Mouse (Mus musculus) limb, embryonic 12.5 days (tissue): ENCODE measurements at regions not wholly inside any gene's neighbourhood (a gene's known extent, or its start where the extent isn't known, plus 50 kb on each side); places are given as distances from the start of the nearest gene placed in this dataset.

Source experiments
- ATAC-seq: fragments of 200-750 bp; cut with Nextera tagmentation; 2 replicates; pipeline ENCODE4 v1.8.0; 2017; ENCODE audit warnings: low read depth, moderate TSS enrichment; ENCODE audit not compliant: insufficient number of reproducible peaks, insufficient read depth, low FRiP score, low TSS enrichment
- H3K27ac ChIP-seq: fragments of 300-500 bp; sonication (generic); 2 replicates; pipeline ENCODE4 v1.5.1; 2016; ENCODE audit warnings: mild to moderate bottlenecking, moderate library complexity
- H3K27me3 ChIP-seq: fragments of 300-500 bp; sonication (generic); 2 replicates; pipeline ENCODE4 v1.6.1; 2016; ENCODE audit warnings: mild to moderate bottlenecking, moderate library complexity
- H3K36me3 ChIP-seq: fragments of 300-500 bp; sonication (generic); 2 replicates; pipeline ENCODE4 v1.6.1; 2016; ENCODE audit warnings: mild to moderate bottlenecking, moderate library complexity
- H3K4me1 ChIP-seq: fragments of 300-500 bp; sonication (generic); replicated peaks from 2 replicates; pipeline ENCODE4 v1.6.1; 2016
- H3K4me2 ChIP-seq: fragments of 300-500 bp; sonication (generic); 2 replicates; pipeline ENCODE4 v1.6.1; 2016; ENCODE audit warnings: mild to moderate bottlenecking, moderate library complexity
- H3K4me3 ChIP-seq: fragments of 300-500 bp; sonication (generic); replicated peaks from 2 replicates; pipeline ENCODE4 v1.5.1; 2016; ENCODE audit warnings: mild to moderate bottlenecking
- H3K9ac ChIP-seq: fragments of 300-500 bp; sonication (generic); replicated peaks from 2 replicates; pipeline ENCODE4 v1.6.1; 2016; ENCODE audit warnings: mild to moderate bottlenecking, moderate library complexity
- H3K9me3 ChIP-seq: fragments of 300-500 bp; sonication (generic); 2 replicates; pipeline ENCODE4 v1.6.1; 2016; ENCODE audit warnings: mild to moderate bottlenecking, moderate library complexity
- WGBS: fragments of 180-500 bp; shearing (Covaris S2); methylation state at CpG from one replicate; pipeline ENCODE4 v1.1.7; 2016; 5-methylcytosine and 5-hydroxymethylcytosine counted together

DNA sequence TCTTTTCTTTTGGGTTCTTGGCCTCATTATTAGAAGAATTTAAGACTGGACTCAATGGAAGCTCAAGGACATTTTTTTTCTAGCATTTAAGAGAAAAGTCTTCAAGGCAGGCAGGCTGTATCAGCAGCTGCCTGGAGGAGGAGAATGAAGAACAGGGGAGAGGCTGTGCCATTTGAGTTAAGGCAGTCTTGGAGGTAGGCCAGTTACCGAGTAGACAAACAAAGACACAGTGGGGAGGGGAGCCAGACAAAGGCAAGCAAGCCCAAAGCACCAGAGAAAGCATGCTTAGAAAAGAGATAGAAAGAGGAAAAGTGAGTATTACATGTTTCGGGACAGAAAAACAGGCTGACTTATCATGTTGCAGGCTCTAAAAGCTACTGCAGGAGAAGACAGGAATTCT, 392.0 kb downstream of the Igsf11 start:
- ATAC-seq, result no peak
- no peak overlapping the region for H3K4me2 ChIP-seq
- no peak overlapping the region for H3K4me3 ChIP-seq
- H3K27ac ChIP-seq, result no peak overlapping the region
- H3K36me3 ChIP-seq, result no peaks in the 10 kb centered on the region
- no peaks in the 10 kb centered on the region for H3K27me3 ChIP-seq
- H3K9ac ChIP-seq, result no peak overlapping the region
- H3K9me3 ChIP-seq, result no peaks in the 10 kb centered on the region
- H3K4me1 ChIP-seq, result no peaks in the 10 kb centered on the region
- 77% methylated on average over 2 of the region's 2 CpGs for WGBS

DNA sequence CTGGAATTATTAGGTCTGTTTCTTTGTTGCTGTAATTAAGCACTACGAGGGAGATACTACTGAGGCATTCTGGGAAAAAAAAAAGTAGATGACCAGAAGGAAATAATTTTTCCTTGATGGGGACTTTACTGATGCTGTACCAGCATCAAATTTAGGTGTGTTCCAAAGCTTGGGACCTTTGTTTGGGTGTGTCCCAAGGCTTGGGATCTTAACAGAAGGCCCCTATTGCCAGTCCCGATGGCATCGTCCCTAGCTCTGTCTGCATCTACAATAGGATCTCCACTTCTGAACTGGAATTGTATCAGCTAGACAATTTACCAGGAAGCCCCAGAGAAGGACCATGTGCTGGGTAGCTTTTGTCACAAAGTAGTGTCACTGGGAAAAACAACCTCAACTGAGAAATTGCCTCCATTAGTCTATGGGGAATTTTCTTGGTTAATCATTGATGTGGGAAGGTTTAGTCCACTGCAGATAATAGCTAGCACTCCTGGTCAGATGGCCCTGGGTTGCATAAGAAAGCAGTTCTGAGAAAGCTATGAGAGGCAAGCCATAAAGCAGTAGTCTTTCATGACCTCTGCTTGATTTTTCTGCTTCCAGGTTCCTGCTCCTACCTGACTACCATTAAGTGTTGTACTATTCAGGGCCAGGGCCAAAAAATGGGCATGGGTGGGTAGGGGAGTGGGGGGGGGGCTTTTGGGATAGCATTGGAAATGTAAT, 392.7 kb downstream of the Igsf11 start:
- H3K4me3 ChIP-seq, result no peak overlapping the region
- no peaks in the 10 kb centered on the region for H3K27me3 ChIP-seq
- H3K27ac ChIP-seq, result no peak overlapping the region
- H3K4me2 ChIP-seq, result no peak overlapping the region
- no peak overlapping the region for H3K9ac ChIP-seq
- no peaks in the 10 kb centered on the region for H3K4me1 ChIP-seq
- H3K9me3 ChIP-seq, result no peaks in the 10 kb centered on the region
- 84% methylated on average over 3 of the region's 3 CpGs for WGBS
- H3K36me3 ChIP-seq, result no peaks in the 10 kb centered on the region
- ATAC-seq, result no peak

DNA sequence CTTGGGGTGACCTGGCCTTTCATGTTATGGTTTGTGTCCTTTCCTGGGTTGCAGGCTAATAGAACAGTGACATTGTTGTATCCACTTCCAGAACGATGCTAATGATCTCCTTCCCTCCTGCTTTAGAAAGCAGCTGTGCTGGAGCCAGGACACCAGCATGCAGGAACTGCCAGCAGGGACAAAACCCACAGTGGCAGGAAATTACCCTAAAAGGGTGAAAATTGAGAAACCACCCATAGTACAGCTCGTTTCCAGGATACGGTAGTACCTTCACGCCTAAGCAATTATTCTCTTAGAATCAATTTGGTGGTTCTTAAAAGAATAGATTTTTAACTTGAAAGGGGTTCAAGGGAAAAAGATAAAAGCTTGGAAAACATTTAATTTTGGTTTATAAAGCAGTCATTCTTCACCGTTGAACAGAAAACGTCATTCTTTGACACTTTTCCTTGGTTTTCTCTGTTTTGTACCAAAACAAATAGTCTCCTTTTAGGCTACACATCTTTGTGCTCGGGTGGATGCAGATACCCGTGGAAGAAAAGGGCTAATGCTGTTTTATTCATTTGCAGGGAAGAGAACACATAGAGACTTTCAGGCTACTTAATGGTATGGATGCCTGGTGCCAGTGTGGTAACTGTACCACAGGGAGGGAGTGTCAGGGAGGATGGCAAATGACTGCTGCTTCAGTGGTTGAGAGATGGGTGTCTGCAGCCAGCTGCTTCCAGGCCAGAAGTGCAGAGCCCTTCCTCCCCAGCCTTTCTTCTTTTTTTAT, 394.5 kb downstream of the Igsf11 start:
- Histone ChIP-seq H3K27ac (no peak overlapping the region), H3K4me2 (no peak overlapping the region), H3K36me3 (no peaks in the 10 kb centered on the region), H3K9ac (no peak overlapping the region), H3K9me3 (no peaks in the 10 kb centered on the region), H3K4me1 (no peaks in the 10 kb centered on the region), H3K4me3 (no peak overlapping the region), H3K27me3 (no peaks in the 10 kb centered on the region)
- no peak for ATAC-seq
- 49% methylated on average over 8 of the region's 8 CpGs for whole genome bisulfite sequencing

DNA sequence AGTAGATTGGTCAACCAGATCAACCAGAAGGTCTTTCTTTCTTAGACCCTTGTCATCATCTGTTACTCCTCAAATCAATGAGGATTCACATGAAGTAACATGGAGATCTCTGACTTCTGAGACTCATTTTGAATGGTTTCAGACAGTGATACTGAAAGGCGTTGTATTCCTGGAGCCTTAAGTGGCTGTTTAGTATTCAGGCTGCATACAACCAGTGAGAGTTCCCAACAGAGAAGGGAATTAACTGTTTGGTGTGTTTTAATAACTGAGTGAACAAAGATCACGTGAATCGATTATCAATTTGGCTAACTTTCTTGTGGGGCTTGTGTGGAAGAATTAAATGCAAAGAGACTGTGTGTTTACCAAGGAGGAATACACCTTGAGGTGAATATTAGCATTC, 406.4 kb downstream of the Igsf11 start:
- Histone ChIP-seq H3K4me2 (no peak overlapping the region), H3K4me1 (peaks cover 6% of the 10 kb centered on the region), H3K9ac (no peak overlapping the region), H3K27me3 (no peaks in the 10 kb centered on the region), H3K27ac (no peak overlapping the region), H3K36me3 (no peaks in the 10 kb centered on the region), H3K9me3 (no peaks in the 10 kb centered on the region), H3K4me3 (no peak overlapping the region)
- no peak for ATAC-seq
- 85% methylated on average over 3 of the region's 3 CpGs for WGBS

DNA sequence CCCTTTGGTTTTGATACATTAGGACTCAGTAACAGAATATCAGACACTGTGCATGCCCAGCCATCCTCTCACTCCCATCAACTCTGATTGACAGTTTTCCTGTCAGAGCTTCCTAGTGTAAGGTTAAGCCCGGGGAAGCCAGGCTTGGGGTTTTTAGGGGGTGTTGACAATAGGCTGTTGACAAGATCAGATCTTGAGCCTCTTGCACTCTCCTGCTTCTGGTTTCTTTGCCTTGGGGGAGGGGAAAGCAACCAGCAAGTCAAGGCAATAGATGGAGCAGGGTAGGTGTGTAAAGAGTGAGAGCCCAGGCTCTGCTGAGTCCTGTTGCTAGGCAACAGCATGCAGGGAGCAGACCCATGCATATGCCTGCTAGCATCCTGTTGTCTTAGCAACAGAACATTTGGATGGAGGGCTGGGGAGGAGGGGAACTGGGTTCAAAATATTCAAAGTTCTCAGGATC, 410.5 kb downstream of the Igsf11 start:
- H3K9ac ChIP-seq, result no peak overlapping the region
- ATAC-seq, result peak; percentile 84
- H3K4me1 ChIP-seq, result peaks cover 9% of the 10 kb centered on the region
- no peaks in the 10 kb centered on the region for H3K27me3 ChIP-seq
- H3K36me3 ChIP-seq, result no peaks in the 10 kb centered on the region
- WGBS, result 34% methylated on average over 1 of the region's 1 CpGs
- H3K9me3 ChIP-seq, result no peaks in the 10 kb centered on the region
- no peak overlapping the region for H3K27ac ChIP-seq
- no peak overlapping the region for H3K4me2 ChIP-seq
- no peak overlapping the region for H3K4me3 ChIP-seq

DNA sequence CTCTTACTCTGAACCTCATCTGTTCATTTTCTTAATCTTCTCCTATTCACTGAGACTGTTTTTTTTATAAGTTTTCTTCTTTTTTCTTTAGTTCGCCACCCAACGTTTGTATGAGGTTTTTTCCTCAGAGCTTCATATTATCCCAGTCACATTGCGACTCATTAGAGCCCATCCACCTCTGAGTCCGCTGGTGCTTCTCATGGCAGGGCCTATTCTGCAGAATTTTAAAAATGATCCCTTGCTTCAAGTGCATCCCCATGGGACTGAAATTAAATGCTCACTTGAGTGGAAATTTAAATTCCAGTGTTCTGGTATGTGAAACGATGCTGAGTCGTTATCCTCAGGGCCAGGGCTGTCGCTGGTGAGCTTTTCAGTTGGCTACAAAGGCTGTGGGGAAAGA, 410.9 kb downstream of the Igsf11 start:
- H3K27me3 ChIP-seq, result no peaks in the 10 kb centered on the region
- no peaks in the 10 kb centered on the region for H3K9me3 ChIP-seq
- H3K4me2 ChIP-seq, result no peak overlapping the region
- H3K4me3 ChIP-seq, result no peak overlapping the region
- peaks cover 10% of the 10 kb centered on the region for H3K4me1 ChIP-seq
- no peak overlapping the region for H3K27ac ChIP-seq
- H3K9ac ChIP-seq, result no peak overlapping the region
- no peak for ATAC-seq
- 45% methylated on average over 7 of the region's 7 CpGs for WGBS
- no peaks in the 10 kb centered on the region for H3K36me3 ChIP-seq

DNA sequence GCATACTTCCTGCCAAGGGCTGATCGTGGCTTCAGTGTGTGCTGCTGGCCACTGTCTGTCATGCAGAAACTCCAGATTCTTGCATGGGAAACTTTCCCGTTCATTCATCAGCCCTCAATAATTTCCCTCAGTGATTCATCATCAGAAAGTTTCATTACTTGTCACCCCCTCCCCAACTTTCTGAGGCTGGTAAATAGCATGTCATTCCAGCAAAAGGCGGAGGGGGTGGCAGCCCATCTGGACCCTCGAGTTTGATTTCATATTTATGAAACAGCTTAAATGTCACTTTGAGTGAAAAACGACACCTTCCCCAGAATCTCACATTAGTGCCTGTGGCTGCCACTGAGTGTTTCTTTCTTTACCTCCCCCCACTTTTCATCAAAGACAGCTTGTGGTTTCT, 415.5 kb downstream of the Igsf11 start:
- Histone ChIP-seq H3K9ac (no peak overlapping the region), H3K4me1 (peaks cover 6% of the 10 kb centered on the region), H3K27me3 (no peaks in the 10 kb centered on the region), H3K9me3 (no peaks in the 10 kb centered on the region), H3K4me2 (no peak overlapping the region), H3K36me3 (no peaks in the 10 kb centered on the region), H3K4me3 (no peak overlapping the region), H3K27ac (no peak overlapping the region)
- no peak for ATAC-seq
- WGBS, result 53% methylated on average over 5 of the region's 5 CpGs

DNA sequence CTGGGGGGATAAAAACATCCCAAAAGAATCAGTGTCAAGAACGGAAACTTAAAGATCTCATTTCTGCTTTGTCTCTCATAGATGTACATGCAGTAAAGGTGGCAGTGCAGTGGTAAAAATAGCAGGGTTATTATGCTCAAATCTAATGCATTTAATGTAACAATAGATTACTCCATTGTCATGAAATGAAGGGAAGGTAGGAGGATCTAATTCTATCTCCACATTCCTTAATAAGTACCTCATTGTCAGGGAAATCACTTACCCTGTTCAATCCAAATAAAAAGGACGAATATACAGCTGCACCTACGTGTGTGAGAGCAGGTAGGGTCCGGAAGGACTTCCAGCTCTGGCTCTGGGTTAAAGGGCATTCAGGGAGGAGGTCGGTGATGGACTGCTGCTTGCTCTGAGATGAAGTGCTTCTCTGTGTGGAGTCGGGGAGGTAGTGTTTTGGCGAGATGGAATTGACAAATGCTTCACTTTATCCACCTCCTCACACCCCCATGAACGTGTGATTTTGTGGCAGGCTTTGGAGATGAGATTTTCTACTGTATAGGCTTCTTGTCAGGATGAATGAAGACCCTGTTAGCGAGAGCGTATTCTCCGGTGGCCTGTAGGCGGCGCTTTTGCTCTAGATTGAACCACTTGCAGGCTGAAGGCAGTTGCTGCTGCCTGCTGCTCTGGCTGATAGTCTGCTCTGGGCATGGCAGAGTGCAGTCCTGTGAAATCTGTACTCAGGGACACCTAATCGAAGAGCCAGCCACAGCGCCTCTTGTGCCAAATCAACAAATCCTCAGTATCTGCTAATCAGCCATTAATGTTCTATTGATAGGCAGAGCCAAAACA, 424.5 kb downstream of the Igsf11 start:
- peak; percentile 63; the same call in 1 of the 2 replicates for ATAC-seq

DNA sequence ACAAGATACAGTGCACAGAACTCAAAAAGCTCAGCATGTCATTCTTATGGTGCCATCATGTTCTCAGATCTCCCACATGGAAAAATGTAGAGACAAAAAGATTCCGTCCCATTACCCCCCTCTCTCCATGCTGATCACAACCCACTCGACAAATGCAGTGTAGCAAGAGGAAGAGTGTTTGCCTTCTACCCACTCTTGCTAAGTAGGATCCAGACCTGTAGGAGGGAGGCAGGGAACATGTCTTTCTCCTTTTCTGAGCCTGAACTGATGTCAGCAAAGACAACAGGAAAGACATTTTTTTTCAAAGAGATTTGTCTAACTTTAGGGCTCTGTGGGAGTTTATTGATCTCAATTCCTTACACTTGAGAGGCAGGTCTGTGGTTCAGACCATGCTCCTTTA, 433.2 kb downstream of the Igsf11 start:
- ATAC-seq, result no peak
- 75% methylated on average over 2 of the region's 2 CpGs for WGBS

More for the DNA sequence above, 424.5 kb downstream of the Igsf11 start:
- Histone ChIP-seq H3K27me3 (no peaks in the 10 kb centered on the region), H3K4me3 (no peak overlapping the region), H3K9me3 (no peaks in the 10 kb centered on the region), H3K36me3 (no peaks in the 10 kb centered on the region), H3K27ac (no peak overlapping the region), H3K4me2 (no peak overlapping the region), H3K4me1 (no peaks in the 10 kb centered on the region), H3K9ac (no peak overlapping the region)
- 29% methylated on average over 15 of the region's 15 CpGs for WGBS

DNA sequence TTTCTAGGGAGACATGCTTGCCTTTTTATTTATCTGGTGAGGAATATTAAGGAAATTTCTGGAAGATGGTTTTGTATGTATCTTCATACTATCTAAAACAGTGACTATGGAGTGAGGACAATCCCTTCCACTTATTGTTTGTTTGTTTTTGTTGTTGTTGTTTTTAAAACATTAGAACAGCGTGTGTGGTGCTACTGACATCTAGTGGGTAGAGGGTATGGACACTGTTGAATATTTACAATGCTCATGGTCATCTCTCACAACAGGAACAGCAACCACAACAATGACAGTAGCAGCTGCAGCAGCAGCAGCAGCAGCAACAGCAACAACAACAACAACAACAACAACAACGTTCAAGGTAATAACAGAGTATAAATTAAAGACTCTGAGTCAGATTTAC, 471.2 kb downstream of the Igsf11 start:
- Histone ChIP-seq H3K9me3 (no peaks in the 10 kb centered on the region), H3K4me2 (no peak overlapping the region)

More for the DNA sequence above, 433.2 kb downstream of the Igsf11 start:
- no peak overlapping the region for H3K27ac ChIP-seq
- H3K9me3 ChIP-seq, result no peaks in the 10 kb centered on the region
- H3K36me3 ChIP-seq, result no peaks in the 10 kb centered on the region
- H3K4me3 ChIP-seq, result no peak overlapping the region
- no peak overlapping the region for H3K4me2 ChIP-seq
- no peaks in the 10 kb centered on the region for H3K4me1 ChIP-seq
- no peaks in the 10 kb centered on the region for H3K27me3 ChIP-seq
- no peak overlapping the region for H3K9ac ChIP-seq

DNA sequence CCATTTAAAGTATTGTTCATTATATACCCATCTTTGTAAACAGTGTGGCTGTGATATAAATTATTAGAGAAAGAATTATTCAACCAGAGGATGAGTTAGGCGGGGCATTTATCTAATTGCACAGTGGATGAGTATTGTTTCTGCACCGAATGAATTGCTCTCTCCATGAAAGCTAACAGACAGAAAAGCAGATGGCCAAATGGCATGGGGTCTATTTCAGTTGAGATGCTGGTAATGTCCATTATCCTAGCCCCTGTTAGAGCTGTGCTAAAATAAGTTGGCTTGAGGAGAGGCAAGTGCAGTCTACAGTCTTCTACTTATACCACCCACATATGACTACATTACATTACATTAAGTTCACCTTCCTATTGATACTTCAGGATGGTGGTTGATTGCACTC, 475.8 kb downstream of the Igsf11 start:
- Histone ChIP-seq H3K4me3 (no peak overlapping the region), H3K9me3 (no peaks in the 10 kb centered on the region), H3K4me2 (no peak overlapping the region), H3K4me1 (no peaks in the 10 kb centered on the region), H3K36me3 (no peaks in the 10 kb centered on the region), H3K9ac (no peak overlapping the region), H3K27me3 (no peaks in the 10 kb centered on the region), H3K27ac (no peak overlapping the region)
- no peak for ATAC-seq
- 82% methylated on average over 2 of the region's 2 CpGs for WGBS

More for the DNA sequence above, 471.2 kb downstream of the Igsf11 start:
- 73% methylated on average over 2 of the region's 2 CpGs for WGBS
- ATAC-seq, result no peak
- no peaks in the 10 kb centered on the region for H3K4me1 ChIP-seq
- no peaks in the 10 kb centered on the region for H3K36me3 ChIP-seq
- H3K27me3 ChIP-seq, result no peaks in the 10 kb centered on the region
- no peak overlapping the region for H3K4me3 ChIP-seq
- H3K9ac ChIP-seq, result no peak overlapping the region
- no peak overlapping the region for H3K27ac ChIP-seq
